ENCODE assay signal across 10 mouse cellular contexts in the genomic region with DNA sequence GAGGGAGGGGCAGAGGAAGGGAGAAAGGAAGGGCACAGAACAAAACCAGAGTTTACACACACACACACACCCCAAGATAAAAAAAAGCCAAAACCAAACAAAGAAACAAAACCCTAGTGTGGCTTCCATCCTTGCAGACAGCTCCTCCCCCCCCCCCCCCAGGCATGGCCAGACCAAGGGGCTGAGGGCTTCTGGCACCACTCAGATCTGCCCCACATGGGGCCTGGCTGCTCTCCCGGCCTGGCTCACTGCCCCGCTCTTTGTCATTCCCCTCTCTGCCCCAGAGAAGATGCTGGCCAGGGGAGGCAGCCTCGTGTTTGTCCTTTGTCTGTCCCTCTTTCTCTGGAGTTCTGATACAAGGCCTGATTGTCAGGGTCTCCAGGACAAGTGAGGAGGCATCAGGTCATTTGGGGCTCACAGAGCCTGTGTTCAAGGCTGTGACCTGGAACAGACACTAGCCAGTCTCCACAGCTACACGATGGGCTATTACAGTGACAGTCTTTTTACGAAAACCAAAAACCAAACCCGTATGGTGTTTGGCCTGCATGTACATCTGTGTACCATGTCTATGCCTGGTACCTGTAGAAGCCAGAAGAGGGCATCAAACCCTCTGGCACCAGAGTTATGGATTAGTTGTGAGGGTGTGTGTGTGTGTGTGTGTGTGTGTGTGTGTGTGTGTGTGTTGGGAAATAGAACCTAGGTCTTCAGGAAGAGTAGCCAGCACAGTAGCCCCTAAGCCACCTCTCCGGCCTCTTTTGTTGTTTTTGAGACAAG. TPM values are rescaled to one million over a fixed set of nuclear protein-coding genes. Genes with fewer than 3 reads are reported as not detected.
DNase-seq lines count a peak whose midpoint lies in the region; ATAC-seq and TF ChIP-seq lines count a peak whose summit lies in the region.
"Had no signal": no experiment of that assay in that cellular context is flagged by ENCODE, and none has a peak within 500 bp of the region (broad histone marks: within the 10 kb centered on the region; RNA-seq: fewer than 3 reads in every experiment).

No protein-coding gene starts in this region.

- H3K9ac ChIP-seq in lung, postnatal 0 days (replicated peaks; ENCODE audit: low read depth) = no peak overlapping the region
- peak overlapping the region; percentile 13; the same call in 1 of the 2 replicates for H3K9ac ChIP-seq in forebrain, embryonic 14.5 days (ENCODE audit: low read length)
- H3K9ac ChIP-seq: liver, embryonic 13.5 days had no signal

- peaks cover 17% of the 10 kb centered on the region; the same call in 1 of the 2 replicates for H3K4me1 ChIP-seq in lung, postnatal 0 days (ENCODE audit: insufficient read depth, low read depth, low read length)
- H3K4me1 ChIP-seq in forebrain, embryonic 14.5 days (ENCODE audit: control insufficient read depth, insufficient read depth, low read length) = peaks cover 4% of the 10 kb centered on the region; the same call in 1 of the 2 replicates
- peaks cover 34% of the 10 kb centered on the region for H3K4me1 ChIP-seq in olfactory bulb, adult 2 months (ENCODE audit: control insufficient read depth, insufficient read depth, low read length)

- WGBS in lung, postnatal 0 days = 55% methylated on average over 7 of the region's 7 CpGs
- 40% methylated on average over 7 of the region's 7 CpGs for WGBS in forebrain, embryonic 14.5 days
- 36% methylated on average over 7 of the region's 7 CpGs for WGBS in olfactory bulb, adult 2 months

- TF ChIP-seq CTCF in lung, postnatal 0 days (IDR thresholded peaks at IDR 0.05) = no peak
- no peak for TF ChIP-seq CTCF in olfactory bulb, adult 2 months (IDR thresholded peaks at IDR 0.05; ENCODE audit: insufficient read depth, low read depth, low read length)

- no peak for TF ChIP-seq POLR2A in olfactory bulb, adult 2 months (IDR thresholded peaks at IDR 0.05; ENCODE audit: insufficient read depth, low read depth, low read length)

- no peak overlapping the region for H3K27ac ChIP-seq in lung, postnatal 0 days (ENCODE audit: low read length)
- peak overlapping the region; percentile 85 for H3K27ac ChIP-seq in forebrain, embryonic 14.5 days (ENCODE audit: low read depth, low read length)
- 0 out of 2 replicates have a peak overlapping the region, but pooled peaks have one; percentile 4 for H3K27ac ChIP-seq in olfactory bulb, adult 2 months (ENCODE audit: insufficient read depth, low read depth, low read length)
- H3K27ac ChIP-seq: liver, embryonic 13.5 days had no signal

- no peak overlapping the region for H3K4me3 ChIP-seq in lung, postnatal 0 days (ENCODE audit: low read depth, low read length)
- H3K4me3 ChIP-seq in forebrain, embryonic 14.5 days (ENCODE audit: low read depth, low read length) = no peak overlapping the region
- no peak overlapping the region for H3K4me3 ChIP-seq in olfactory bulb, adult 2 months (ENCODE audit: insufficient read depth, low read depth, low read length)
- H3K4me3 ChIP-seq: liver, embryonic 13.5 days had no signal

- H3K4me2 ChIP-seq in lung, postnatal 0 days (replicated peaks; ENCODE audit: low read depth, low read length) = no peak overlapping the region
- no peak overlapping the region for H3K4me2 ChIP-seq in forebrain, embryonic 14.5 days (ENCODE audit: low read length)
- H3K4me2 ChIP-seq: liver, embryonic 13.5 days had no signal

- 0 out of 2 replicates have a peak, but pooled peaks have one; percentile 8 for ATAC-seq in lung, postnatal 0 days
- ATAC-seq in forebrain, embryonic 14.5 days = peak; percentile 78

- no peaks in the 10 kb centered on the region for H3K36me3 ChIP-seq in lung, postnatal 0 days (ENCODE audit: insufficient read depth, low read length)
- peaks cover 12% of the 10 kb centered on the region; the same call in 1 of the 2 replicates for H3K36me3 ChIP-seq in forebrain, embryonic 14.5 days (ENCODE audit: control insufficient read depth, insufficient read depth, low read length)

- H3K9me3 ChIP-seq in lung, postnatal 0 days (ENCODE audit: low read length) = no peaks in the 10 kb centered on the region
- no peaks in the 10 kb centered on the region for H3K9me3 ChIP-seq in forebrain, embryonic 14.5 days (replicated peaks; ENCODE audit: control insufficient read depth, low read length)
- H3K9me3 ChIP-seq: G1E; liver, embryonic 13.5 days had no signal

- no peaks in the 10 kb centered on the region for H3K27me3 ChIP-seq in lung, postnatal 0 days (replicated peaks; ENCODE audit: insufficient read depth, low read length)
- no peaks in the 10 kb centered on the region for H3K27me3 ChIP-seq in forebrain, embryonic 14.5 days (replicated peaks; ENCODE audit: control insufficient read depth, insufficient read depth, low read length)
- H3K27me3 ChIP-seq: liver, embryonic 13.5 days had no signal

- TF ChIP-seq EP300 in lung, postnatal 0 days (IDR thresholded peaks at IDR 0.05) = no peak

- no peak for DNase-seq in lung, postnatal 0 days (ENCODE audit: low spot score)
- no peak for DNase-seq in lung, postnatal 36 days
- peak; percentile 75 for DNase-seq in forebrain, embryonic 14.5 days (ENCODE audit: low spot score)
- DNase-seq in layer of hippocampus, adult 8-10 months (ENCODE audit: low spot score in 2 of 2) = peak; percentile 88 to 89
- DNase-seq in kidney, postnatal 14 days = no peak
- DNase-seq in spleen, postnatal 36 days (ENCODE audit: low spot score in 2 of 2) = no peak
- DNase-seq in testis, postnatal 14 days (ENCODE audit: low spot score) = no peak

RNA-seq across cellular contexts. Expression of gene Hip1r, which starts 20.0 kb away (rescaled TPM):
- 20.0 and 22.7 TPM in 2 replicates for polyA plus RNA-seq in lung, postnatal 0 days (2015; fragmentation: Nextera tagmentation; extraction: Ambion mirVana)
- 12.4 and 27.1 TPM in 2 replicates for polyA plus RNA-seq in forebrain, embryonic 14.5 days (2014; fragmentation: Nextera tagmentation; extraction: Ambion mirVana)
- total RNA-seq in layer of hippocampus, adult 8-10 months (2022) = 10 to 100 TPM; 33.5 to 47.0 (median 44.6) TPM
- polyA plus RNA-seq in olfactory bulb, adult 2 months (2012; ENCODE audit: insufficient read depth, insufficient read length, low replicate concordance, missing spikeins) = not detected in 2 replicates

RNA-seq across cellular contexts. Expression of gene Vps37b, which starts 38.6 kb away (rescaled TPM):
- polyA plus RNA-seq in lung, postnatal 0 days (2015; fragmentation: Nextera tagmentation; extraction: Ambion mirVana) = 28.5 and 31.0 TPM in 2 replicates
- polyA plus RNA-seq in forebrain, embryonic 14.5 days (2014; fragmentation: Nextera tagmentation; extraction: Ambion mirVana) = 70.5 and 86.6 TPM in 2 replicates
- total RNA-seq in layer of hippocampus, adult 8-10 months (2022) = 10 to 100 TPM; 35.9 to 39.4 (median 36.6) TPM
- not detected in 2 replicates for polyA plus RNA-seq in olfactory bulb, adult 2 months (2012; ENCODE audit: insufficient read depth, insufficient read length, low replicate concordance, missing spikeins)

Comparison
In these comparisons a context has a peak if more than half of its experiments do, and no peak if none do; other contexts are left out.
1. DNase-seq: peak in forebrain, embryonic 14.5 days (single experiment) and layer of hippocampus, adult 8-10 months (2 of 2); none in lung, postnatal 0 days (single experiment), lung, postnatal 36 days (single experiment), kidney, postnatal 14 days (single experiment), spleen, postnatal 36 days (0 of 2) and testis, postnatal 14 days (single experiment).
2. RNA of gene Hip1r, which starts 20.0 kb away (polyA plus RNA-seq): 20.0 to 22.7 TPM in lung, postnatal 0 days and 12.4 to 27.1 TPM in forebrain, embryonic 14.5 days; not detected in olfactory bulb, adult 2 months; every median in the first group is over 10 times any median in the second.
3. RNA of gene Vps37b, which starts 38.6 kb away (polyA plus RNA-seq): 70.5 to 86.6 TPM in forebrain, embryonic 14.5 days and 28.5 to 31.0 TPM in lung, postnatal 0 days; not detected in olfactory bulb, adult 2 months; every median in the first group is over 10 times any median in the second.